Mouse (Mus musculus): ENCODE data around the gene Sertad3. TPM values are rescaled to one million over a fixed set of nuclear protein-coding genes. Genes with fewer than 3 reads are reported as not detected.

Gene Sertad3
- 35.5 and 37.6 TPM in 2 replicates for polyA plus RNA-seq (2015; fragmentation: Nextera tagmentation; extraction: Ambion mirVana)

DNA sequence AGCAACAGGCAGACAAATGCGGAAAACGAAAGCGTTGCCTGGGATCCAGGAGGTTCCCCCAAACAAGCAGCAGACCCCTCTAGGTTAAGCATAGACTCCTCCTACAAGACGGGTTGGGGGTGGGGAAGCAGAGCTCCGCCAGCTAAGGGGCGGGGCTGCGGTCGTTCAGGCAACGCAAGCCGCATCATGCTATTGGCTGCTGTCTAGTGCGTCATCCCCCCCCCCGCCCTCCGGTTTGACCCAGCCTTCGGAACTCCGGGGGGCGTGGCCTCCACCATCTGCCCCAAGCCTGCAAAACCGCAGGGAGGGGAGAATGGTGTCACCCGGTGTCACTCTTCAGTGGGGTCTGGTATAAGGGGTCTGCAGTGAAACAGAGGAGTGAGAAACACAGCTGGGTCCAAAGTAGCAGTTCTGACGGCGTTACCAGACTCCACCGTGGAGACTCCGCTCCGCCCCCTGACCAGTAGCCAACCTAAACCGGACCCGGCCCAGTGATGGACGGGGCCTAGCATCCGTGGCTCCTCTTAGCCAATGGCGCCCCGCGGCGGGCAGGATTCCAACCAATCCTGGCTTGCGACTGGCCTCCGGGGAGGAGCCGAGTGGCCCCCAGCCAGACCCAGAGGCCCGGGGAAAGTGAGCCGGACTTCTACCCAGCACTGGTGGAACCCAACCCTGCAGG, at the start of gene Sertad3:
TSS of gene Sertad3 (plus strand) at position 613 of the 679 bp plus-strand sequence.
- Histone ChIP-seq H3K27ac (ENCODE audit: low read length) (peak within 1 kb of the TSS; percentile 99), H3K9me3 (replicated peaks; ENCODE audit: control insufficient read depth, low read length) (no peaks in the 10 kb centered on the region), H3K36me3 (ENCODE audit: control insufficient read depth, insufficient read depth) (peaks cover 24% of the 10 kb centered on the region), H3K4me2 (ENCODE audit: low read depth, low read length) (peak within 1 kb of the TSS; percentile 78), H3K27me3 (ENCODE audit: control insufficient read depth, insufficient read depth, low read depth, low read length) (no peaks in the 10 kb centered on the region), H3K4me3 (ENCODE audit: low read depth, low read length) (peak within 1 kb of the TSS; percentile 98), H3K9ac (ENCODE audit: low read depth, low read length) (peak within 1 kb of the TSS; percentile 98), H3K4me1 (ENCODE audit: control insufficient read depth, low read depth, low read length) (peaks cover 31% of the 10 kb centered on the region)
- WGBS (ENCODE audit: insufficient replicate concordance), result under 1% methylated on average over 36 of the region's 36 CpGs
- peak; percentile 85 for ATAC-seq (ENCODE audit: low read depth)

DNA sequence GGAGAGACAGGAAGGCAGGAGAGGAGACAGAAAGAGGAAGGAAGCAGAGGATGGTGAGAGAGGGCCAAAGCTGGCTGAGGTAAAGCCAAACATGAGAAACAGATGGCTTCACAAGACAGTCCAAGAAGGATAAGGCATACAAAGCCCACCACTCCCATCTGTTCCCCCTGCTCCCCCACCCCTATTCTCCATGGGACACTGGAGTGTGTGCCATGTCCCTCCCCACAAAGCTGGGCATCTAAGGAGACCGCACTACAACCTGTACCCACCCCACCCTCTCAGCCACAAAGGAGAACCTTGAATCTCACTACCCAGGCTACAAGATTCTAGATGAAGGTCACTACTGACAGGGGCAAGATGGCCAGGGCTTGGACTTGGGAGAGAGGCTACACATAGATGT, 46.2 kb upstream of the Sertad3 start:
- 73% methylated on average over 1 of the region's 1 CpGs for WGBS (ENCODE audit: insufficient replicate concordance)
- Histone ChIP-seq H3K27ac (ENCODE audit: low read length) (no peak overlapping the region), H3K9ac (ENCODE audit: low read depth, low read length) (no peak overlapping the region), H3K4me1 (ENCODE audit: control insufficient read depth, low read depth, low read length) (no peaks in the 10 kb centered on the region), H3K4me3 (ENCODE audit: low read depth, low read length) (no peak overlapping the region), H3K27me3 (ENCODE audit: control insufficient read depth, insufficient read depth, low read depth, low read length) (peaks cover 3% of the 10 kb centered on the region; the same call in 1 of the 2 replicates), H3K4me2 (ENCODE audit: low read depth, low read length) (no peak overlapping the region), H3K36me3 (ENCODE audit: control insufficient read depth, insufficient read depth) (no peaks in the 10 kb centered on the region), H3K9me3 (replicated peaks; ENCODE audit: control insufficient read depth, low read length) (no peaks in the 10 kb centered on the region; the same call in 1 of the 2 replicates)
- no peak for ATAC-seq (ENCODE audit: low read depth)

DNA sequence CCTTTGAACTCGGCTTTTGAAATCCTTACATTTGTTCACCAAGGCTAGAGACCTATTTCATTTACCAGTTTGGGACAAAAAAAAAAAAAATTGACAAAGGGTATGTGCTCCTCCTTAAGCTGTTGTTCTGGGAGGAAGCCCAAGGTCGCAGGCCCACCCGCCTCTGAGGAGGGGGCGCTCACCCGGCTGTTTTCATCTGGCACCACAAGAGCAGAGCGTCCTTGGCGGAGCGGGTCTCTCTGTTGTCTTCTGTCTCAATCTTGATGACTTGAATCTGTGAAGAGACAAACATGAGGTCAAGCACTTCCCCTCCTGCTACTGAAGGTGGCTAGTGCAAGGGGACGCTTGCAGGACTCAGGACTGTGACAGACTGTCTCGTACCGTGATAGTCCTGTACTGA, 45.6 kb upstream of the Sertad3 start:
- no peak overlapping the region for H3K4me2 ChIP-seq (ENCODE audit: low read depth, low read length)
- no peaks in the 10 kb centered on the region for H3K4me1 ChIP-seq (ENCODE audit: control insufficient read depth, low read depth, low read length)
- peaks cover 7% of the 10 kb centered on the region for H3K27me3 ChIP-seq (ENCODE audit: control insufficient read depth, insufficient read depth, low read depth, low read length)
- H3K27ac ChIP-seq (ENCODE audit: low read length), result no peak overlapping the region
- no peak overlapping the region for H3K4me3 ChIP-seq (ENCODE audit: low read depth, low read length)
- ATAC-seq (ENCODE audit: low read depth), result no peak
- H3K9me3 ChIP-seq (replicated peaks; ENCODE audit: control insufficient read depth, low read length), result no peaks in the 10 kb centered on the region; the same call in 1 of the 2 replicates
- H3K9ac ChIP-seq (ENCODE audit: low read depth, low read length), result no peak overlapping the region
- H3K36me3 ChIP-seq (ENCODE audit: control insufficient read depth, insufficient read depth), result no peaks in the 10 kb centered on the region
- 68% methylated on average over 11 of the region's 11 CpGs for WGBS (ENCODE audit: insufficient replicate concordance)

DNA sequence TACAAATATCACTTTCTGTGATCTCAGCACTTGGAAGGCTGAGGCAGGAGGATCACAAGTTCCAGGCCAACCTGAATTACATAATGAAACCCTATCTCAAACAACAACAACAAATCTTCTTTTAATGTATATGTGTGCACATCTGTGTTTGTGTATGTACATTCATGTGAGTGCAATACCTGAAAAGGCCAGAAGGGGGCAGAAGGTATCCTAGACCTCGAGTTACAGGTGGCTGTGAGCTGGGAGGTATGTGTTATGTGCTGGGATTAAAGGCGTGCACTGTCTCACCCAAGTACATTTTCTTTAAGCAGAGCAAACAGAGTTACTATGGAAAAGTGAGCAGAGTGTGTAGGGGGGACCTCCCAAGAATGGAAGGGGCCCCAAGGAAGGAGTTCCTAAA, 44.4 kb upstream of the Sertad3 start:
- Histone ChIP-seq H3K9me3 (replicated peaks; ENCODE audit: control insufficient read depth, low read length) (no peaks in the 10 kb centered on the region; the same call in 1 of the 2 replicates), H3K4me2 (ENCODE audit: low read depth, low read length) (no peak overlapping the region), H3K4me3 (ENCODE audit: low read depth, low read length) (no peak overlapping the region), H3K36me3 (ENCODE audit: control insufficient read depth, insufficient read depth) (no peaks in the 10 kb centered on the region), H3K4me1 (ENCODE audit: control insufficient read depth, low read depth, low read length) (peaks cover 4% of the 10 kb centered on the region; the same call in 1 of the 2 replicates), H3K27ac (ENCODE audit: low read length) (no peak overlapping the region), H3K9ac (ENCODE audit: low read depth, low read length) (no peak overlapping the region), H3K27me3 (ENCODE audit: control insufficient read depth, insufficient read depth, low read depth, low read length) (peaks cover 19% of the 10 kb centered on the region)
- 48% methylated on average over 2 of the region's 2 CpGs for WGBS (ENCODE audit: insufficient replicate concordance)
- ATAC-seq (ENCODE audit: low read depth), result no peak

DNA sequence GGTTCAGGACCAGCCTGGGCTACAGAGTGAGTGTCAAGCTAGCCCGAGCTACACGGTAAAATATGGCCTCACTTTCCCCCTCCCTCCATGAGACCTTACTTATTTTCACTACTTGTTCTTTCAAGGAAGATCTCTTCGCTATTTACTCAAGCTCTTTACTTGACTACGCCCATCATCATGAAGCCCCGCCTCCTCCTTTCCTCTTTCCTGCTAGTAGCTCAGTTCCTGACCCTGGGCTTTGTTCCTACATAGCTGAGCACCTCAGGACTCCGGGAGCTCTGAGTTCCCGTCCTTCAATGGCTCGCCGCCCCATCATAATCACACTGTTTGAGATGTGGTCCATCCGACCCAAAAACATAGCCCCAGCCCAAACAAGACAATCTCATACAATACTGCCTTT, 40.2 kb upstream of the Sertad3 start:
- no peak overlapping the region for H3K9ac ChIP-seq (ENCODE audit: low read depth, low read length)
- H3K4me1 ChIP-seq (ENCODE audit: control insufficient read depth, low read depth, low read length), result peaks cover 4% of the 10 kb centered on the region; the same call in 1 of the 2 replicates
- no peaks in the 10 kb centered on the region; the same call in 1 of the 2 replicates for H3K9me3 ChIP-seq (replicated peaks; ENCODE audit: control insufficient read depth, low read length)
- no peak overlapping the region for H3K4me2 ChIP-seq (ENCODE audit: low read depth, low read length)
- ATAC-seq (ENCODE audit: low read depth), result no peak
- H3K27ac ChIP-seq (ENCODE audit: low read length), result no peak overlapping the region
- H3K4me3 ChIP-seq (ENCODE audit: low read depth, low read length), result no peak overlapping the region
- no peaks in the 10 kb centered on the region for H3K36me3 ChIP-seq (ENCODE audit: control insufficient read depth, insufficient read depth)
- WGBS (ENCODE audit: insufficient replicate concordance), result 21% methylated on average over 10 of the region's 10 CpGs
- peaks cover 35% of the 10 kb centered on the region for H3K27me3 ChIP-seq (ENCODE audit: control insufficient read depth, insufficient read depth, low read depth, low read length)

DNA sequence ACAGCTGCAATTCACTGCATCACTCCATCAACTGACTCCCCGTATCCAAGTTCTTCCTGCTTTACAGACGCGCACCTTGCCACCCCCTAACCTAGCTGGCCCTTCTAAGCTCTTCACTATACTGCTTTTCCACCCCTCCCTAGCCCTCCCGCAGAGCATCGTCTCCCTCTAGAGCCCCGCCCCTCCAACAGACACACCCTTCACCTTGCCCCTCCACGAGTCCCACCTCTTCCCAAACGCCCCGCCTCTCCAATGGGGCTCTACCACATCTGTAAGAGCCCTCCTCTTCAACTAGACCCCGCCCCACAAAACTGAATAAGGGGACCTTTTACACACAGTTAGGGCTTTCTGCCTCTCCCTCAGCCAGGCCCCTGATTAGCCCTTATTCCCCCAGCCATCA, 39.8 kb upstream of the Sertad3 start:
- Histone ChIP-seq H3K4me2 (ENCODE audit: low read depth, low read length) (no peak overlapping the region), H3K27me3 (ENCODE audit: control insufficient read depth, insufficient read depth, low read depth, low read length) (peaks cover 35% of the 10 kb centered on the region), H3K4me3 (ENCODE audit: low read depth, low read length) (no peak overlapping the region), H3K4me1 (ENCODE audit: control insufficient read depth, low read depth, low read length) (peaks cover 4% of the 10 kb centered on the region; the same call in 1 of the 2 replicates), H3K9ac (ENCODE audit: low read depth, low read length) (no peak overlapping the region), H3K27ac (ENCODE audit: low read length) (no peak overlapping the region), H3K36me3 (ENCODE audit: control insufficient read depth, insufficient read depth) (no peaks in the 10 kb centered on the region), H3K9me3 (replicated peaks; ENCODE audit: control insufficient read depth, low read length) (no peaks in the 10 kb centered on the region; the same call in 1 of the 2 replicates)
- WGBS (ENCODE audit: insufficient replicate concordance), result 4% methylated on average over 10 of the region's 10 CpGs
- peak; percentile 45; the same call in 1 of the 2 replicates for ATAC-seq (ENCODE audit: low read depth)

DNA sequence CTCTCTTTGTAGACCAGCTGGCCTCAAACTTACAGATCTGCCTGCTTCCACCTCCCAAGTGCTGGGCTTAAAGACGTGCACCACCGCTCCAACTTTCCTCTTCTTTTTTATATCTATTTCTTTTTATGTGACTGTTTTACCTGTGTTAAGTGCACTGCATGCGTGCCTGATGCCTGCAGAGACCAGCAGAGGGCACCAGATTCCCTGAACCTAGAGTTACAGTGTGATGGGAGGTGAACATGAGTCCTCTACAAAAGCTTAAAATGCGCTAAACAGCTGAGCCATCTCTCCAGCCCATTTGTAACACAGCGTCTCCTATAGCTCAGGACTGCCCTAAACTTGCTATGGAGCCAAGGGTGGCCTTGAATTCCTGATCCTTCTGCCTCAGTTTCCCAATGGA, 36.0 kb upstream of the Sertad3 start:
- Histone ChIP-seq H3K9ac (ENCODE audit: low read depth, low read length) (no peak overlapping the region), H3K4me3 (ENCODE audit: low read depth, low read length) (no peak overlapping the region), H3K36me3 (ENCODE audit: control insufficient read depth, insufficient read depth) (no peaks in the 10 kb centered on the region), H3K4me1 (ENCODE audit: control insufficient read depth, low read depth, low read length) (peaks cover 4% of the 10 kb centered on the region; the same call in 1 of the 2 replicates), H3K27ac (ENCODE audit: low read length) (no peak overlapping the region), H3K4me2 (ENCODE audit: low read depth, low read length) (no peak overlapping the region), H3K9me3 (replicated peaks; ENCODE audit: control insufficient read depth, low read length) (no peaks in the 10 kb centered on the region), H3K27me3 (ENCODE audit: control insufficient read depth, insufficient read depth, low read depth, low read length) (peaks cover 32% of the 10 kb centered on the region)
- 35% methylated on average over 5 of the region's 5 CpGs for WGBS (ENCODE audit: insufficient replicate concordance)
- peak; percentile 72 for ATAC-seq (ENCODE audit: low read depth)

DNA sequence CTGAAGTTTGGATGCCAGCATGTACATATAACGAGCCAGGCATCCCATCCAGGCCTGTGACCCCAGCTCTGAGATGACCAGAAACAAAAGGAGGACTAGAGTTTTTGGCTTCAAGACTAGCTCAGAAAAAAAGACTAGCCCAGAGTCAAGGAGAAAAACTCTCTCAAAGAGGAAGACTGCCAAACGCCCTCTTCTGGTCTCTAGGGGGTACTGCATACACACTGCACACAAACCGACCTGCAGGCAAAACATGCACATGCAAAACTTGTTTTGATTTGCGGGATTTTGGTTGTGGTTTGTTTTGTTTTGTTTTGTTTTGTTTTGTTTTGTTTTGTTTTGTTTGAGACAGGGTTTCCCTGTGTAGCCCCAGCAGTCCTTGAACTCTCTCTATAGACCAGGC, 33.6 kb upstream of the Sertad3 start:
- no peak for ATAC-seq (ENCODE audit: low read depth)
- Histone ChIP-seq H3K36me3 (ENCODE audit: control insufficient read depth, insufficient read depth) (no peaks in the 10 kb centered on the region), H3K9ac (ENCODE audit: low read depth, low read length) (no peak overlapping the region), H3K27me3 (ENCODE audit: control insufficient read depth, insufficient read depth, low read depth, low read length) (peaks cover 26% of the 10 kb centered on the region), H3K27ac (ENCODE audit: low read length) (no peak overlapping the region), H3K4me1 (ENCODE audit: control insufficient read depth, low read depth, low read length) (no peaks in the 10 kb centered on the region), H3K4me3 (ENCODE audit: low read depth, low read length) (no peak overlapping the region), H3K9me3 (replicated peaks; ENCODE audit: control insufficient read depth, low read length) (no peaks in the 10 kb centered on the region), H3K4me2 (ENCODE audit: low read depth, low read length) (no peak overlapping the region)
- 65% methylated on average over 4 of the region's 4 CpGs for WGBS (ENCODE audit: insufficient replicate concordance)

DNA sequence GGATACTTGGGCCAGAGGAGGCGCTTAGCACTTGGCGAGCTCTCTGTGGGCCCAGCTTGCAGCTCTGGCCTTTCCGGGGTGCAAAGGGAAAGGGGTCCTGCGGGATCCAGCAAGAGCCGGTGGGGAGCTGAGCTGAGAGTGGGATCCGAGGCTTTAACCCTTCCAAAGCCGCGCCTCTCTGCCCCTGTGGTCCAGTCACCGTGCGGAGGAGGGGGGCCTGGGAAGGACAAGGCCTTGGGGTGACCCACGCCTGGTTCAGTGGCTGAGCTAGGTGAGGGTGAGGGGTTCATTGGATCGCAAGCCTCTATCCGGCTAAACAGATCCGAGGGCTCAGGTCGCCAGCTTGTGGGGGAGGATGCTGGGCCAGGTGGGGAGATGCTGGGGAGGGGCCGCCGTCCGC, 27.5 kb upstream of the Sertad3 start:
- 13% methylated on average over 18 of the region's 18 CpGs for WGBS (ENCODE audit: insufficient replicate concordance)
- Histone ChIP-seq H3K9ac (ENCODE audit: low read depth, low read length) (peak overlapping the region; percentile 55), H3K27me3 (ENCODE audit: control insufficient read depth, insufficient read depth, low read depth, low read length) (peaks cover 42% of the 10 kb centered on the region), H3K4me2 (ENCODE audit: low read depth, low read length) (peak overlapping the region; percentile 86), H3K36me3 (ENCODE audit: control insufficient read depth, insufficient read depth) (peaks cover 3% of the 10 kb centered on the region; the same call in 1 of the 2 replicates), H3K9me3 (replicated peaks; ENCODE audit: control insufficient read depth, low read length) (no peaks in the 10 kb centered on the region), H3K4me1 (ENCODE audit: control insufficient read depth, low read depth, low read length) (peaks cover 30% of the 10 kb centered on the region), H3K27ac (ENCODE audit: low read length) (no peak overlapping the region), H3K4me3 (ENCODE audit: low read depth, low read length) (peak overlapping the region; percentile 58)
- no peak for ATAC-seq (ENCODE audit: low read depth)
